In genomic region chr16:64680843-64681242, GRCm38 (mm10) we compare ENCODE assay signal across 20 mouse cellular contexts.
"Had no signal": no experiment of that assay in that cellular context is flagged by ENCODE, and none has a peak within 500 bp of the region (broad histone marks: within the 10 kb centered on the region; RNA-seq: fewer than 3 reads in every experiment).

No protein-coding gene starts in this region.

- DNase-seq: kidney, adult 2 months; kidney, postnatal 25 days; layer of hippocampus, adult 9-11 months; liver, postnatal 0 days; lung, embryonic 14.5 days; thymus, adult 18-20 months; thymus, postnatal 36 days had no signal

- H3K4me1 ChIP-seq: limb, embryonic 12.5 days; limb, embryonic 15.5 days; neural tube, embryonic 12.5 days had no signal

- ATAC-seq: liver, postnatal 0 days; lung, postnatal 0 days; midbrain, embryonic 16.5 days had no signal

- H3K4me3 ChIP-seq: layer of hippocampus, adult 2 months; left cerebral cortex, adult 2 months; limb, embryonic 12.5 days; limb, embryonic 15.5 days; midbrain, embryonic 12.5 days; neural tube, embryonic 12.5 days; neural tube, embryonic 15.5 days had no signal

- H3K27ac ChIP-seq: kidney, postnatal 0 days; layer of hippocampus, adult 2 months; left cerebral cortex, adult 2 months; limb, embryonic 12.5 days; limb, embryonic 15.5 days; liver, embryonic 14.5 days; macrophage; midbrain, embryonic 12.5 days; neural tube, embryonic 12.5 days; neural tube, embryonic 15.5 days had no signal

- H3K36me3 ChIP-seq: limb, embryonic 12.5 days; limb, embryonic 15.5 days; midbrain, embryonic 12.5 days; neural tube, embryonic 12.5 days; neural tube, embryonic 15.5 days had no signal

- H3K4me2 ChIP-seq: limb, embryonic 12.5 days; limb, embryonic 15.5 days; liver, embryonic 11.5 days; lung, embryonic 14.5 days; midbrain, embryonic 12.5 days; neural tube, embryonic 12.5 days; neural tube, embryonic 15.5 days had no signal

- H3K27me3 ChIP-seq: limb, embryonic 12.5 days; limb, embryonic 15.5 days; neural tube, embryonic 12.5 days; neural tube, embryonic 15.5 days had no signal

- H3K9ac ChIP-seq: limb, embryonic 12.5 days; limb, embryonic 15.5 days; liver, embryonic 14.5 days; liver, postnatal 0 days; lung, embryonic 14.5 days; midbrain, embryonic 12.5 days; neural tube, embryonic 12.5 days; neural tube, embryonic 15.5 days had no signal

- H3K9me3 ChIP-seq: limb, embryonic 12.5 days; limb, embryonic 15.5 days; midbrain, embryonic 12.5 days; neural tube, embryonic 12.5 days; neural tube, embryonic 15.5 days had no signal
